ENCODE assay signal across 16 mouse cellular contexts in genomic region chr5:150854506-150854905, GRCm38 (mm10).
A peak's percentile ranks its signal among the peaks of the same experiment; 100 is the strongest.
DNase-seq lines count a peak whose midpoint lies in the region; ATAC-seq and TF ChIP-seq lines count a peak whose summit lies in the region.
"Had no signal": no experiment of that assay in that cellular context is flagged by ENCODE, and none has a peak within 500 bp of the region (broad histone marks: within the 10 kb centered on the region; RNA-seq: fewer than 3 reads in every experiment).

No protein-coding gene starts in this region.

- no peak for TF ChIP-seq EP300 in heart, adult 2 months (IDR thresholded peaks at IDR 0.05; ENCODE audit: insufficient read depth, low read depth, low read length)

- H3K4me3 ChIP-seq in heart, embryonic 14.5 days (ENCODE audit: control insufficient read depth in 1 of 2, insufficient read depth in 1 of 2, low read depth in 1 of 2, low read length in 2 of 2): no peak overlapping the region
- H3K4me3 ChIP-seq in heart, adult 2 months: no peak overlapping the region
- no peak overlapping the region for H3K4me3 ChIP-seq in limb, embryonic 14.5 days (replicated peaks; ENCODE audit: low read length)
- H3K4me3 ChIP-seq in limb, embryonic 10.5 days: no peak overlapping the region
- H3K4me3 ChIP-seq: forebrain, embryonic 10.5 days; gastrocnemius, adult 2 months; neural tube, embryonic 15.5 days; stomach, embryonic 15.5 days had no signal

- no peak for TF ChIP-seq POLR2A in heart, adult 2 months (IDR thresholded peaks at IDR 0.05; ENCODE audit: insufficient read depth, low read depth, low read length)
- TF ChIP-seq POLR2A in limb, embryonic 14.5 days (IDR thresholded peaks at IDR 0.05; ENCODE audit: borderline replicate concordance, extremely low read depth, insufficient read depth, insufficient read length): no peak

- no peak overlapping the region for H3K9ac ChIP-seq in heart, embryonic 14.5 days (ENCODE audit: low read length)
- H3K9ac ChIP-seq in heart, adult 2 months (ENCODE audit: low read depth, low read length): no peak overlapping the region
- no peak overlapping the region for H3K9ac ChIP-seq in limb, embryonic 14.5 days (ENCODE audit: low read depth, low read length, severe bottlenecking)
- H3K9ac ChIP-seq: liver, embryonic 14.5 days; neural tube, embryonic 15.5 days; stomach, embryonic 15.5 days had no signal

- no peaks in the 10 kb centered on the region for H3K27me3 ChIP-seq in heart, embryonic 14.5 days (ENCODE audit: control insufficient read depth, insufficient read depth, low read length)
- H3K27me3 ChIP-seq in heart, adult 2 months (ENCODE audit: control insufficient read depth, insufficient read depth, low read length): no peaks in the 10 kb centered on the region
- H3K27me3 ChIP-seq in limb, embryonic 14.5 days (ENCODE audit: control insufficient read depth, insufficient read depth, low read length): no peaks in the 10 kb centered on the region
- no peaks in the 10 kb centered on the region for H3K27me3 ChIP-seq in limb, embryonic 10.5 days (ENCODE audit: low read depth, poor library complexity, severe bottlenecking)
- H3K27me3 ChIP-seq: neural tube, embryonic 15.5 days; stomach, embryonic 15.5 days had no signal

- no peak for TF ChIP-seq CTCF in heart, adult 2 months (IDR thresholded peaks at IDR 0.05)

- intact Hi-C loops in heart, adult 2 months (cut with DNase I): no loop called here

- H3K9me3 ChIP-seq in heart, embryonic 14.5 days (ENCODE audit: control insufficient read depth, low read length): no peaks in the 10 kb centered on the region
- no peaks in the 10 kb centered on the region for H3K9me3 ChIP-seq in limb, embryonic 14.5 days (ENCODE audit: control insufficient read depth, low read length)
- no peaks in the 10 kb centered on the region for H3K9me3 ChIP-seq in limb, embryonic 10.5 days (replicated peaks)
- H3K9me3 ChIP-seq: forebrain, embryonic 10.5 days; neural tube, embryonic 15.5 days; stomach, embryonic 15.5 days had no signal

- no peak for DNase-seq in heart, adult 2 months
- DNase-seq in limb, embryonic 14.5 days (ENCODE audit: low spot score): peak; percentile 51
- no peak for DNase-seq in limb, embryonic 10.5 days (ENCODE audit: low spot score)
- peak; percentile 14 for DNase-seq in NIH3T3 (ENCODE audit: low read depth)
- peak; percentile 71 to 75 for DNase-seq in adrenal gland, postnatal 36 days
- no peak for DNase-seq in spleen, adult 18-20 months
- DNase-seq: cerebellum, adult 2 months; gastrocnemius, adult 2 months had no signal

- H3K27ac ChIP-seq in heart, embryonic 14.5 days (replicated peaks in 1 of 2; ENCODE audit: control insufficient read depth in 1 of 2, insufficient read depth in 1 of 2, low read depth in 2 of 2, low read length in 2 of 2): peak overlapping the region in 1 of 2 experiments; percentile 48; a peak in 2 of 4 replicates
- no peak overlapping the region for H3K27ac ChIP-seq in heart, adult 2 months
- H3K27ac ChIP-seq in limb, embryonic 14.5 days (replicated peaks; ENCODE audit: low read depth, low read length): no peak overlapping the region
- H3K27ac ChIP-seq in limb, embryonic 10.5 days: no peak overlapping the region
- H3K27ac ChIP-seq: forebrain, embryonic 10.5 days; gastrocnemius, adult 2 months; liver, embryonic 14.5 days; neural tube, embryonic 15.5 days; stomach, embryonic 15.5 days had no signal

- 0 out of 2 replicates have a peak overlapping the region, but pooled peaks have one; percentile 1 for H3K4me2 ChIP-seq in heart, embryonic 14.5 days (ENCODE audit: low read length)
- no peak overlapping the region for H3K4me2 ChIP-seq in limb, embryonic 14.5 days (replicated peaks; ENCODE audit: low read depth, low read length, severe bottlenecking)
- H3K4me2 ChIP-seq: heart, embryonic 11.5 days; neural tube, embryonic 15.5 days; stomach, embryonic 15.5 days had no signal

- ATAC-seq in heart, embryonic 14.5 days (ENCODE audit: insufficient number of reproducible peaks, insufficient read depth, low FRiP score, low read depth): no peak
- no peak for ATAC-seq in limb, embryonic 14.5 days (ENCODE audit: low FRiP score, low read depth)
- no peak for ATAC-seq in megakaryocyte progenitor cell, adult 5-6 weeks (replicated peaks; ENCODE audit: poor library complexity)
- ATAC-seq: activated CD4-positive, CD25-positive, alpha-beta regulatory T cell, adult 4 months had no signal

- 0% methylated on average over 1 of the region's 1 CpGs for WGBS in heart, embryonic 14.5 days
- 26% methylated on average over 1 of the region's 1 CpGs for WGBS in heart, adult 2 months
- WGBS in limb, embryonic 14.5 days: 40% methylated on average over 1 of the region's 1 CpGs
- 77% methylated on average over 1 of the region's 1 CpGs for WGBS in limb, embryonic 10.5 days

- peaks cover 6 to 15% of the 10 kb centered on the region in 2 experiments; a peak in 3 of 4 replicates for H3K4me1 ChIP-seq in heart, embryonic 14.5 days (ENCODE audit: control insufficient read depth in 2 of 2, insufficient read depth in 2 of 2, low read length in 2 of 2)
- no peaks in the 10 kb centered on the region for H3K4me1 ChIP-seq in heart, adult 2 months (ENCODE audit: control insufficient read depth, insufficient read depth, low read length)
- no peaks in the 10 kb centered on the region for H3K4me1 ChIP-seq in limb, embryonic 14.5 days (ENCODE audit: control insufficient read depth, insufficient read depth, low read length)
- no peaks in the 10 kb centered on the region for H3K4me1 ChIP-seq in limb, embryonic 10.5 days
- H3K4me1 ChIP-seq: forebrain, embryonic 10.5 days; neural tube, embryonic 15.5 days; stomach, embryonic 15.5 days had no signal

- no peaks in the 10 kb centered on the region for H3K36me3 ChIP-seq in heart, embryonic 14.5 days (ENCODE audit: control insufficient read depth, insufficient read depth, low read length)
- H3K36me3 ChIP-seq in heart, adult 2 months (ENCODE audit: control insufficient read depth, insufficient read depth, low read length): no peaks in the 10 kb centered on the region
- H3K36me3 ChIP-seq in limb, embryonic 14.5 days (ENCODE audit: control insufficient read depth, insufficient read depth, low read length): no peaks in the 10 kb centered on the region
- no peaks in the 10 kb centered on the region for H3K36me3 ChIP-seq in limb, embryonic 10.5 days
- H3K36me3 ChIP-seq: forebrain, embryonic 10.5 days; neural tube, embryonic 15.5 days; stomach, embryonic 15.5 days had no signal

- H3K79me2 ChIP-seq in heart, adult 2 months (replicated peaks; ENCODE audit: control insufficient read depth, insufficient read depth, low read length): no peaks in the 10 kb centered on the region

Comparison
In these comparisons a context has a peak if more than half of its experiments do, and no peak if none do; other contexts are left out.
1. DNase-seq: peak in limb, embryonic 14.5 days (single experiment), NIH3T3 (single experiment) and adrenal gland, postnatal 36 days (2 of 2); none in heart, adult 2 months (0 of 2), limb, embryonic 10.5 days (single experiment) and spleen, adult 18-20 months (0 of 2).